Mouse (Mus musculus) intestine, embryonic 14.5 days (tissue): ENCODE results near the gene Serpind1. TPM values are rescaled to one million over a fixed set of nuclear protein-coding genes. Genes with fewer than 3 reads are reported as not detected.

Experiments
- ATAC-seq: fragments of 200-750 bp; cut with Nextera tagmentation; replicated peaks from 2 replicates; pipeline ENCODE4 v1.8.0; 2017; ENCODE audit warnings: low read depth, moderate number of reproducible peaks, moderate TSS enrichment, moderate library complexity; ENCODE audit not compliant: low FRiP score, low TSS enrichment
- DNase-seq: peaks from one replicate; pipeline ENCODE4 v3.0.0-alpha.2; 2018; ENCODE audit warnings: low spot score
- H3K27ac ChIP-seq: fragments of 300-500 bp; sonication (generic); 2 replicates; pipeline ENCODE4 v1.5.1; 2014; ENCODE audit warnings: low read depth, mild to moderate bottlenecking, control low read depth
- H3K27me3 ChIP-seq: fragments of 300-500 bp; sonication (generic); replicated peaks from 2 replicates; pipeline ENCODE4 v1.6.1; 2014; ENCODE audit warnings: low read length, control low read depth; ENCODE audit not compliant: control insufficient read depth, insufficient read depth
- H3K36me3 ChIP-seq: fragments of 300-500 bp; sonication (generic); 2 replicates; pipeline ENCODE4 v1.6.1; 2014; ENCODE audit warnings: low read length, control low read depth; ENCODE audit not compliant: control insufficient read depth, insufficient read depth
- H3K4me1 ChIP-seq: fragments of 300-500 bp; sonication (generic); replicated peaks from 2 replicates; pipeline ENCODE4 v1.6.1; 2014; ENCODE audit warnings: low read length, control low read depth, mixed read lengths; ENCODE audit not compliant: control insufficient read depth, insufficient read depth
- H3K4me2 ChIP-seq: fragments of 300-500 bp; sonication (generic); 2 replicates; pipeline ENCODE4 v1.6.1; 2014; ENCODE audit warnings: low read length
- H3K4me3 ChIP-seq: fragments of 300-500 bp; sonication (generic); 2 replicates; pipeline ENCODE4 v1.5.1; 2014; ENCODE audit warnings: low read depth, low read length, control low read depth, mixed read lengths
- H3K9ac ChIP-seq: fragments of 300-500 bp; sonication (generic); 2 replicates; pipeline ENCODE4 v1.6.1; 2014; ENCODE audit warnings: mild to moderate bottlenecking, low read length
- H3K9me3 ChIP-seq: fragments of 300-500 bp; sonication (generic); 2 replicates; pipeline ENCODE4 v1.6.1; 2016; ENCODE audit warnings: low read length, control low read depth; ENCODE audit not compliant: control insufficient read depth
- WGBS: fragments of 180-500 bp; shearing (Covaris S2); extraction: QIAGEN DNeasy Blood & Tissue Kit; methylation state at CpG from one replicate; pipeline ENCODE4 v1.1.7; 2014; 5-methylcytosine and 5-hydroxymethylcytosine counted together
- polyA plus RNA-seq: library from polyadenylated mRNA; unstranded; fragments of >200 nt; fragmentation: Nextera tagmentation; extraction: Ambion mirVana; gene quantifications from 2 replicates; pipeline ENCODE4 v1.2.1, GENCODE M21; 2014

The Serpind1 gene
- polyA plus RNA-seq, 1 experiment from 2014 or later, result 0.22 TPM

- Histone ChIP-seq H3K9ac (no peak overlapping the region), H3K27ac (no peak overlapping the region), H3K4me1 (no peaks in the 10 kb centered on the region), H3K27me3 (no peaks in the 10 kb centered on the region), H3K4me3 (no peak overlapping the region), H3K9me3 (no peaks in the 10 kb centered on the region), H3K36me3 (peaks cover 60% of the 10 kb centered on the region), H3K4me2 (no peak overlapping the region)
- ATAC-seq, result no peak
- DNase-seq, result no peak
- 91% methylated on average over 5 of the region's 5 CpGs for WGBS
Observed at GRCm38 (mm10) chr16:17312531-17312930, 18.6 kb upstream of the Serpind1 start.

GRCm38 (mm10) chr16:17316554-17316953 is 14.6 kb upstream of the Serpind1 start:
- H3K36me3 ChIP-seq, result peaks cover 51% of the 10 kb centered on the region
- no peak overlapping the region for H3K9ac ChIP-seq
- no peak overlapping the region for H3K4me3 ChIP-seq
- H3K27ac ChIP-seq, result no peak overlapping the region
- DNase-seq, result no peak
- ATAC-seq, result no peak
- H3K4me1 ChIP-seq, result no peaks in the 10 kb centered on the region
- no peaks in the 10 kb centered on the region for H3K27me3 ChIP-seq
- 94% methylated on average over 7 of the region's 7 CpGs for WGBS
- no peak overlapping the region for H3K4me2 ChIP-seq
- H3K9me3 ChIP-seq, result no peaks in the 10 kb centered on the region

GRCm38 (mm10) chr16:17321481-17321880 is 9.7 kb upstream of the Serpind1 start:
- Histone ChIP-seq H3K36me3 (peaks cover 35% of the 10 kb centered on the region), H3K9me3 (no peaks in the 10 kb centered on the region), H3K4me3 (no peak overlapping the region), H3K4me2 (no peak overlapping the region), H3K9ac (no peak overlapping the region), H3K27me3 (no peaks in the 10 kb centered on the region), H3K27ac (no peak overlapping the region), H3K4me1 (no peaks in the 10 kb centered on the region)
- no peak for DNase-seq
- ATAC-seq, result no peak
- 55% methylated on average over 5 of the region's 5 CpGs for WGBS

- no peaks in the 10 kb centered on the region for H3K4me1 ChIP-seq
- H3K36me3 ChIP-seq, result peaks cover 18% of the 10 kb centered on the region
- no peak overlapping the region for H3K27ac ChIP-seq
- no peak overlapping the region for H3K9ac ChIP-seq
- 84% methylated on average over 5 of the region's 5 CpGs for WGBS
- ATAC-seq (no peak), DNase-seq (no peak)
- no peaks in the 10 kb centered on the region for H3K9me3 ChIP-seq
- no peaks in the 10 kb centered on the region for H3K27me3 ChIP-seq
- no peak overlapping the region for H3K4me3 ChIP-seq
- no peak overlapping the region for H3K4me2 ChIP-seq
Observed at GRCm38 (mm10) chr16:17324745-17325144, 6.4 kb upstream of the Serpind1 start.

GRCm38 (mm10) chr16:17326064-17326463 is 5.1 kb upstream of the Serpind1 start:
- WGBS, result 77% methylated on average over 2 of the region's 2 CpGs
- ATAC-seq, result no peak
- Histone ChIP-seq H3K9ac (no peak overlapping the region), H3K27me3 (no peaks in the 10 kb centered on the region), H3K36me3 (peaks cover 18% of the 10 kb centered on the region), H3K27ac (no peak overlapping the region), H3K9me3 (no peaks in the 10 kb centered on the region), H3K4me1 (no peaks in the 10 kb centered on the region), H3K4me3 (no peak overlapping the region), H3K4me2 (no peak overlapping the region)
- DNase-seq, result no peak

- H3K9ac ChIP-seq, result no peak overlapping the region
- no peak overlapping the region for H3K4me3 ChIP-seq
- no peak overlapping the region for H3K27ac ChIP-seq
- ATAC-seq (no peak), DNase-seq (no peak)
- H3K4me2 ChIP-seq, result no peak overlapping the region
- no peaks in the 10 kb centered on the region for H3K4me1 ChIP-seq
- no peaks in the 10 kb centered on the region for H3K9me3 ChIP-seq
- WGBS, result 87% methylated on average over 1 of the region's 1 CpGs
- peaks cover 8% of the 10 kb centered on the region for H3K36me3 ChIP-seq
- no peaks in the 10 kb centered on the region for H3K27me3 ChIP-seq
Observed at GRCm38 (mm10) chr16:17329848-17330570, 1.2 kb upstream of the Serpind1 start.

- Histone ChIP-seq H3K4me1 (no peaks in the 10 kb centered on the region), H3K4me3 (no peak overlapping the region), H3K9me3 (no peaks in the 10 kb centered on the region), H3K4me2 (no peak overlapping the region), H3K36me3 (no peaks in the 10 kb centered on the region; the same call in 1 of the 2 replicates), H3K27me3 (no peaks in the 10 kb centered on the region), H3K9ac (no peak overlapping the region), H3K27ac (no peak overlapping the region)
- WGBS, result 90% methylated on average over 5 of the region's 5 CpGs
- ATAC-seq, result no peak
- no peak for DNase-seq
Observed at GRCm38 (mm10) chr16:17331855-17332254, 684 bp downstream of the Serpind1 start.

- H3K4me2 ChIP-seq, result no peak overlapping the region
- H3K27me3 ChIP-seq, result no peaks in the 10 kb centered on the region
- no peaks in the 10 kb centered on the region for H3K9me3 ChIP-seq
- no peaks in the 10 kb centered on the region; the same call in 1 of the 2 replicates for H3K36me3 ChIP-seq
- no peak for ATAC-seq
- 0 out of 2 replicates have a peak overlapping the region, but pooled peaks have one; percentile 17 for H3K27ac ChIP-seq
- DNase-seq, result no peak
- no peaks in the 10 kb centered on the region for H3K4me1 ChIP-seq
- no peak overlapping the region for H3K4me3 ChIP-seq
- no peak overlapping the region for H3K9ac ChIP-seq
Observed at GRCm38 (mm10) chr16:17334574-17334973, 3.4 kb downstream of the Serpind1 start.

GRCm38 (mm10) chr16:17336089-17336488 is 4.9 kb downstream of the Serpind1 start:
- Histone ChIP-seq H3K27me3 (no peaks in the 10 kb centered on the region), H3K9me3 (no peaks in the 10 kb centered on the region), H3K4me1 (no peaks in the 10 kb centered on the region), H3K9ac (no peak overlapping the region), H3K4me2 (no peak overlapping the region), H3K36me3 (no peaks in the 10 kb centered on the region; the same call in 1 of the 2 replicates), H3K4me3 (no peak overlapping the region), H3K27ac (no peak overlapping the region)
- DNase-seq (no peak), ATAC-seq (no peak)
- 79% methylated on average over 1 of the region's 1 CpGs for WGBS
